Comparison of ENCODE assay signal across 16 mouse cellular contexts in the genomic region with DNA sequence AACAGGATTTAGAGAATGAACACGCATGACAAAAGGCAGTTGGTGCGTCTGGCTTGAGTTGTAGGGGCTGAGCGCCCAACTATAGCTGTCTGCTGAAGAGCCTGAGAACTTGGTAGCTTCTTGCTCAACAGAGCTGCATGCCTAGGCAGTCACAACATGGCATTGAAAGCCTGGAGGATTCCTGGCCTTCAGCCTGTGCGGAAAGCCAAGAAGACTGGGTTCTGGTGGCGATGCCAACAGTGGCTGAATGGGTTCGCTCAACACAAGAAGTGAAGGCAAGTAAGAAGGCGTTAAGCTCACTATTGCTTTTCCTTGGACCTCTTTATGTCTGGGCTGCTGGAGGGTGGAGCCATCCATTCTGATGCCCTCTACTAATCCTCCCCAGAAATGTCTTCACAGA.
DNase-seq lines count a peak whose midpoint lies in the region; ATAC-seq and TF ChIP-seq lines count a peak whose summit lies in the region.
"Had no signal": no experiment of that assay in that cellular context is flagged by ENCODE, and none has a peak within 500 bp of the region (broad histone marks: within the 10 kb centered on the region; RNA-seq: fewer than 3 reads in every experiment).

No protein-coding gene starts in this region.

- no peak overlapping the region for H3K4me3 ChIP-seq in forebrain, embryonic 14.5 days (ENCODE audit: low read depth, low read length)
- no peak overlapping the region for H3K4me3 ChIP-seq in forebrain, embryonic 11.5 days (ENCODE audit: low read depth, low read length)
- H3K4me3 ChIP-seq in left cerebral cortex, adult 2 months = no peak overlapping the region
- H3K4me3 ChIP-seq: embryonic facial prominence, embryonic 10.5 days; midbrain, embryonic 10.5 days had no signal

- no peaks in the 10 kb centered on the region for H3K36me3 ChIP-seq in forebrain, embryonic 14.5 days (ENCODE audit: control insufficient read depth, insufficient read depth, low read length)
- H3K36me3 ChIP-seq in forebrain, embryonic 11.5 days (ENCODE audit: control insufficient read depth, insufficient read depth, low read length) = no peaks in the 10 kb centered on the region
- H3K36me3 ChIP-seq: embryonic facial prominence, embryonic 10.5 days; midbrain, embryonic 10.5 days had no signal

- H3K4me1 ChIP-seq in forebrain, embryonic 14.5 days (ENCODE audit: control insufficient read depth, insufficient read depth, low read length) = peaks cover 5% of the 10 kb centered on the region
- H3K4me1 ChIP-seq in forebrain, embryonic 11.5 days (replicated peaks; ENCODE audit: control insufficient read depth, insufficient read depth, low read length) = no peaks in the 10 kb centered on the region

- ATAC-seq in forebrain, embryonic 14.5 days = 0 out of 2 replicates have a peak, but pooled peaks have one; percentile 4
- ATAC-seq in forebrain, embryonic 11.5 days (replicated peaks; ENCODE audit: low FRiP score) = no peak
- ATAC-seq: Patski had no signal

- no peak overlapping the region for H3K4me2 ChIP-seq in forebrain, embryonic 14.5 days (ENCODE audit: low read length)
- no peak overlapping the region for H3K4me2 ChIP-seq in forebrain, embryonic 11.5 days (ENCODE audit: low read depth, low read length, severe bottlenecking)

- H3K27ac ChIP-seq in forebrain, embryonic 14.5 days (ENCODE audit: low read depth, low read length) = no peak overlapping the region
- H3K27ac ChIP-seq in forebrain, embryonic 11.5 days (ENCODE audit: low read depth, low read length) = no peak overlapping the region
- H3K27ac ChIP-seq in left cerebral cortex, adult 2 months = no peak overlapping the region
- H3K27ac ChIP-seq: embryonic facial prominence, embryonic 10.5 days; liver, embryonic 14.5 days; midbrain, embryonic 10.5 days; stomach, postnatal 0 days had no signal

- no peaks in the 10 kb centered on the region; the same call in 1 of the 2 replicates for H3K27me3 ChIP-seq in forebrain, embryonic 14.5 days (replicated peaks; ENCODE audit: control insufficient read depth, insufficient read depth, low read length)
- no peaks in the 10 kb centered on the region for H3K27me3 ChIP-seq in forebrain, embryonic 11.5 days (ENCODE audit: control insufficient read depth, insufficient read depth, low read length)
- H3K27me3 ChIP-seq: CH12.LX, Patski had no signal

- H3K9me3 ChIP-seq in forebrain, embryonic 14.5 days (replicated peaks; ENCODE audit: control insufficient read depth, low read length) = no peaks in the 10 kb centered on the region
- no peaks in the 10 kb centered on the region for H3K9me3 ChIP-seq in forebrain, embryonic 11.5 days (ENCODE audit: control insufficient read depth, low read length)
- H3K9me3 ChIP-seq: embryonic facial prominence, embryonic 10.5 days; midbrain, embryonic 10.5 days had no signal

- intact Hi-C loops in left cerebral cortex, postnatal 4 days (cut with DNase I) = no loop called here
- intact Hi-C loops in left cerebral cortex, adult 2 months (cut with DNase I) = no loop called here

- DNase-seq in forebrain, embryonic 14.5 days (ENCODE audit: low spot score) = peak; percentile 19
- DNase-seq in forebrain, embryonic 11.5 days (ENCODE audit: low spot score) = no peak
- peak; percentile 22 for DNase-seq in left cerebral cortex, postnatal 4 days
- DNase-seq in left cerebral cortex, adult 2 months (ENCODE audit: extremely low spot score in 1 of 2, low spot score in 2 of 2) = no peak
- DNase-seq in cerebellum, postnatal 25 days = peak; percentile 20 to 47
- peak; percentile 40 for DNase-seq in right cerebral cortex, postnatal 4 days
- DNase-seq in kidney, adult 11 months = no peak
- DNase-seq: heart, adult 18-20 months; kidney, postnatal 14 days; lung, postnatal 14 days had no signal

- H3K9ac ChIP-seq in forebrain, embryonic 14.5 days (ENCODE audit: low read length) = no peak overlapping the region
- H3K9ac ChIP-seq in forebrain, embryonic 11.5 days (ENCODE audit: low read length) = no peak overlapping the region
- H3K9ac ChIP-seq: liver, embryonic 14.5 days had no signal

- TF ChIP-seq CTCF in left cerebral cortex, adult 2 months (IDR thresholded peaks at IDR 0.05) = no peak

- WGBS in forebrain, embryonic 14.5 days = 74% methylated on average over 7 of the region's 7 CpGs
- 85% methylated on average over 7 of the region's 7 CpGs for WGBS in forebrain, embryonic 11.5 days

Comparison
In these comparisons a context has a peak if more than half of its experiments do, and no peak if none do; other contexts are left out.
1. DNase-seq: peak in forebrain, embryonic 14.5 days (single experiment), left cerebral cortex, postnatal 4 days (single experiment), cerebellum, postnatal 25 days (2 of 2) and right cerebral cortex, postnatal 4 days (single experiment); none in forebrain, embryonic 11.5 days (single experiment), left cerebral cortex, adult 2 months (0 of 2) and kidney, adult 11 months (single experiment).